Mouse (Mus musculus): ENCODE data around the gene Bcl11a. TPM values are rescaled to one million over a fixed set of nuclear protein-coding genes. Genes with fewer than 3 reads are reported as not detected.

Bcl11a gene
- total and polyA plus RNA-seq, 2 experiments from 2014 or later, result 32.3 to 73.5 TPM

DNA sequence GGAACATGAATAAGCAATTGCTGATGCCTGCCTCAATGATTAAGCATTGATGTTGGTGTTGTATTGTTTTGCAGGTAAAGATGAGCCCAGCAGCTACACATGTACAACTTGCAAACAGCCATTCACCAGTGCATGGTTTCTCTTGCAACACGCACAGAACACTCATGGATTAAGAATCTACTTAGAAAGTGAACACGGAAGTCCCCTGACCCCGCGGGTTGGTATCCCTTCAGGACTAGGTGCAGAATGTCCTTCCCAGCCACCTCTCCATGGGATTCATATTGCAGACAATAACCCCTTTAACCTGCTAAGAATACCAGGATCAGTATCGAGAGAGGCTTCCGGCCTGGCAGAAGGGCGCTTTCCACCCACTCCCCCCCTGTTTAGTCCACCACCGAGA is 85.2 kb downstream of the Bcl11a start:
- H3K4me2 ChIP-seq (ENCODE audit: low read depth, low read length), result no peak overlapping the region
- no peak for TF ChIP-seq CTCF (IDR thresholded peaks at IDR 0.05; ENCODE audit: low read depth)
- H3K27me3 ChIP-seq (ENCODE audit: insufficient read depth, low read length), result no peaks in the 10 kb centered on the region
- H3K27ac ChIP-seq, result no peak overlapping the region
- H3K4me1 ChIP-seq (ENCODE audit: insufficient read depth, low read length), result peaks cover 10% of the 10 kb centered on the region; the same call in 1 of the 2 replicates
- H3K36me3 ChIP-seq (ENCODE audit: insufficient read depth, low read length), result no peaks in the 10 kb centered on the region
- no peaks in the 10 kb centered on the region for H3K9me3 ChIP-seq (ENCODE audit: low read length)
- no peak overlapping the region for H3K9ac ChIP-seq (replicated peaks; ENCODE audit: low read length)
- 92% methylated on average over 8 of the region's 8 CpGs for WGBS
- DNase-seq (ENCODE audit: low spot score) (no peak), ATAC-seq (no peak)
- H3K4me3 ChIP-seq (ENCODE audit: low read length), result no peak overlapping the region

DNA sequence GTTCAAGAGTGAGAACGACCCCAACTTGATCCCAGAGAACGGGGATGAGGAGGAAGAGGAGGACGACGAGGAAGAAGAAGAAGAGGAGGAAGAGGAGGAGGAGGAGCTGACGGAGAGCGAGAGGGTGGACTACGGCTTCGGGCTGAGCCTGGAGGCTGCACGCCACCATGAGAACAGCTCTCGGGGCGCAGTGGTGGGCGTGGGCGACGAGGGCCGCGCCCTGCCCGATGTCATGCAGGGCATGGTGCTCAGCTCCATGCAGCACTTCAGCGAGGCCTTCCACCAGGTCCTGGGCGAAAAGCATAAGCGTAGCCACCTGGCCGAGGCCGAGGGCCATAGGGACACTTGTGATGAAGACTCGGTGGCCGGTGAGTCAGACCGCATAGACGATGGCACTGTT is 86.2 kb downstream of the Bcl11a start:
- ATAC-seq (no peak), DNase-seq (ENCODE audit: low spot score) (no peak)
- H3K4me2 ChIP-seq (ENCODE audit: low read depth, low read length), result no peak overlapping the region
- H3K36me3 ChIP-seq (ENCODE audit: insufficient read depth, low read length), result no peaks in the 10 kb centered on the region
- H3K27ac ChIP-seq, result no peak overlapping the region
- no peak for TF ChIP-seq CTCF (IDR thresholded peaks at IDR 0.05; ENCODE audit: low read depth)
- H3K27me3 ChIP-seq (ENCODE audit: insufficient read depth, low read length), result no peaks in the 10 kb centered on the region
- H3K4me1 ChIP-seq (ENCODE audit: insufficient read depth, low read length), result peaks cover 10% of the 10 kb centered on the region; the same call in 1 of the 2 replicates
- WGBS, result 96% methylated on average over 26 of the region's 26 CpGs
- no peak overlapping the region for H3K4me3 ChIP-seq (ENCODE audit: low read length)
- H3K9me3 ChIP-seq (ENCODE audit: low read length), result no peaks in the 10 kb centered on the region
- no peak overlapping the region for H3K9ac ChIP-seq (replicated peaks; ENCODE audit: low read length)

DNA sequence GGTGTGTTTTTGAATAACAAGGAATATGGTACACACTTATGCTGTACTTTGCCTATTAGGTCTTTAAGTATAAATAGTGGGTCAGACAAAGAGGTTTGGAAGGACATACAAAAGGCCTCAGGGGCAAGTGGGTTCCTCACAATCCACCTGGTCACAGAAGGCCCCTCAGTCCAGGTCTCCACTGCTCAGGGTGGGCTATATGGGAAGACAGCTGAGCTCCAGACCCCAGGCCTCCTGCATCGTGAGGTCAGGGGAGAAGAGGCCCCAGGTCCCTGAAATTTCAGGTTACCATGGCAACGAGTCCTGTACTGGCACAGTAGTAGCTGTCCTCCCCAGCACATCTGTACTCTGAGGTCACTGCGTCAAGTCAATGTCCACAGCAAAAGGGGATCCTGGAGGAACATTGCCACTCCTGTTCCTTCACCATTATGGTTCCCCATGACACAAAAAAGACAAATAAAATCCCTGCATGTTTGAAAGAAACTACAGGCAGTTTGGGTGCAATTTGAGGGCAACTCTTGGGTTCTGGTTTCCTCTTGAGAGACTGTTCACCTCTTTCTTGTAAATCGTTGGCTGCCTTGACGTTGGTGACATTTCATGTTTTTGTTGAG is 93.9 kb downstream of the Bcl11a start:
- H3K9me3 ChIP-seq (ENCODE audit: low read length), result no peaks in the 10 kb centered on the region
- H3K4me2 ChIP-seq (ENCODE audit: low read depth, low read length), result no peak overlapping the region
- no peak overlapping the region for H3K9ac ChIP-seq (replicated peaks; ENCODE audit: low read length)
- 75% methylated on average over 5 of the region's 5 CpGs for WGBS
- no peaks in the 10 kb centered on the region for H3K4me1 ChIP-seq (ENCODE audit: insufficient read depth, low read length)
- H3K36me3 ChIP-seq (ENCODE audit: insufficient read depth, low read length), result no peaks in the 10 kb centered on the region
- H3K27me3 ChIP-seq (ENCODE audit: insufficient read depth, low read length), result no peaks in the 10 kb centered on the region
- ATAC-seq (no peak), DNase-seq (ENCODE audit: low spot score) (no peak)
- TF ChIP-seq CTCF (IDR thresholded peaks at IDR 0.05; ENCODE audit: low read depth), result no peak
- H3K4me3 ChIP-seq (ENCODE audit: low read length), result no peak overlapping the region
- H3K27ac ChIP-seq, result no peak overlapping the region

DNA sequence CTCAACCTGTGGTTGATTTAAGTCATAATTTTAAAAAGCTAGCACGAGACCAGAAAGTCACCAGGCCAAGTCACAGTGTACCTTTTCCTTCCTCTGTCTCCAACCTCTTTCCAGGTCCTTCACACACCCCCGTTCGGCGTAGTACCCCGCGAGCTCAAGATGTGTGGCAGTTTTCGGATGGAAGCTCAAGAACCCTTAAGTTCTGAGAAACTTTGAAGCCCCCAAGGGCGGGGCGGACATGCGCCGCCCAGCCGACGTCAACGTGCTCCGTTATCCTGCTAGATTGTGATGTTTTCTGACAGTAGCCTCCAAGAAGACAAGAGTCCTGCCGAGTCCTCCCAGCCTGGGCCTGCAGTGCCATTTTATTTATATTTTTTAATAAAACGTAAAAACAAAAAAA is 94.7 kb downstream of the Bcl11a start:
- no peaks in the 10 kb centered on the region for H3K27me3 ChIP-seq (ENCODE audit: insufficient read depth, low read length)
- no peak overlapping the region for H3K4me2 ChIP-seq (ENCODE audit: low read depth, low read length)
- ATAC-seq (no peak), DNase-seq (ENCODE audit: low spot score) (no peak)
- H3K9ac ChIP-seq (replicated peaks; ENCODE audit: low read length), result no peak overlapping the region
- WGBS, result 96% methylated on average over 17 of the region's 17 CpGs
- H3K27ac ChIP-seq, result no peak overlapping the region
- TF ChIP-seq CTCF (IDR thresholded peaks at IDR 0.05; ENCODE audit: low read depth), result no peak
- H3K9me3 ChIP-seq (ENCODE audit: low read length), result no peaks in the 10 kb centered on the region
- H3K4me3 ChIP-seq (ENCODE audit: low read length), result no peak overlapping the region
- no peaks in the 10 kb centered on the region for H3K36me3 ChIP-seq (ENCODE audit: insufficient read depth, low read length)
- no peaks in the 10 kb centered on the region for H3K4me1 ChIP-seq (ENCODE audit: insufficient read depth, low read length)

- 76% methylated on average over 2 of the region's 2 CpGs for WGBS
- DNase-seq (ENCODE audit: low spot score) (no peak), ATAC-seq (no peak)
- Histone ChIP-seq H3K4me1 (ENCODE audit: insufficient read depth, low read length) (no peaks in the 10 kb centered on the region), H3K4me3 (ENCODE audit: low read length) (no peak overlapping the region), H3K9ac (replicated peaks; ENCODE audit: low read length) (no peak overlapping the region), H3K4me2 (ENCODE audit: low read depth, low read length) (no peak overlapping the region), H3K36me3 (ENCODE audit: insufficient read depth, low read length) (no peaks in the 10 kb centered on the region), H3K9me3 (ENCODE audit: low read length) (no peaks in the 10 kb centered on the region), H3K27ac (no peak overlapping the region), H3K27me3 (ENCODE audit: insufficient read depth, low read length) (no peaks in the 10 kb centered on the region)
- TF ChIP-seq CTCF (IDR thresholded peaks at IDR 0.05; ENCODE audit: low read depth), result no peak
Measured at GRCm38 (mm10) chr11:24174161-24174792, 96.4 kb downstream of the Bcl11a start.

DNA sequence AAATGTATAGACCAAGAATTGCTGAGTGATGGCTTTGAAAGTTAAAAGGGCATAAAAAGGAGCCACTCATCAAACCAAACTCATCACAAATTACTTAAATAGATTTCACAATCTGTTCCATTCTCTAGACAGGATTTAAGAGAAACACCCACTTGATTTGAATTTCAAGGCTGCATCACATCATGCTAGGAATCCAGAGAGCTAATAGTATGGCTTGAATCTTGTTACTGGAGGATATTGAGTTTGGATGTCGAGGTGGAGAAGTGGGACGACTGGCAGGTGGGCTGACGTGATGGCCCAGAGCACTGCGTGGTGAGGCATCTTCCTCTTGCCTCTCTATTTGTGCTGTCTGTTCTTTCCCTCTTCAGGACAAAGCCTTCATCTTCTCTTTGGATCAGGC is 99.6 kb downstream of the Bcl11a start:
- no peaks in the 10 kb centered on the region for H3K9me3 ChIP-seq (ENCODE audit: low read length)
- WGBS, result 95% methylated on average over 4 of the region's 4 CpGs
- H3K4me2 ChIP-seq (ENCODE audit: low read depth, low read length), result no peak overlapping the region
- ATAC-seq (no peak), DNase-seq (ENCODE audit: low spot score) (no peak)
- no peak overlapping the region for H3K27ac ChIP-seq
- no peak overlapping the region for H3K9ac ChIP-seq (replicated peaks; ENCODE audit: low read length)
- H3K4me1 ChIP-seq (ENCODE audit: insufficient read depth, low read length), result no peaks in the 10 kb centered on the region
- H3K27me3 ChIP-seq (ENCODE audit: insufficient read depth, low read length), result no peaks in the 10 kb centered on the region
- no peak for TF ChIP-seq CTCF (IDR thresholded peaks at IDR 0.05; ENCODE audit: low read depth)
- no peak overlapping the region for H3K4me3 ChIP-seq (ENCODE audit: low read length)
- H3K36me3 ChIP-seq (ENCODE audit: insufficient read depth, low read length), result no peaks in the 10 kb centered on the region

- H3K27me3 ChIP-seq (ENCODE audit: insufficient read depth, low read length), result no peaks in the 10 kb centered on the region
- H3K36me3 ChIP-seq (ENCODE audit: insufficient read depth, low read length), result no peaks in the 10 kb centered on the region
- DNase-seq (ENCODE audit: low spot score) (no peak), ATAC-seq (no peak)
- no peak for TF ChIP-seq CTCF (IDR thresholded peaks at IDR 0.05; ENCODE audit: low read depth)
- H3K9ac ChIP-seq (replicated peaks; ENCODE audit: low read length), result no peak overlapping the region
- H3K27ac ChIP-seq, result no peak overlapping the region
- H3K4me3 ChIP-seq (ENCODE audit: low read length), result no peak overlapping the region
- H3K4me1 ChIP-seq (ENCODE audit: insufficient read depth, low read length), result no peaks in the 10 kb centered on the region
- 92% methylated on average over 6 of the region's 6 CpGs for WGBS
- no peaks in the 10 kb centered on the region for H3K9me3 ChIP-seq (ENCODE audit: low read length)
- no peak overlapping the region for H3K4me2 ChIP-seq (ENCODE audit: low read depth, low read length)
Measured at GRCm38 (mm10) chr11:24178823-24179476, 101.1 kb downstream of the Bcl11a start.
